Mouse (Mus musculus): ENCODE measurements around the gene Map7d2. TPM values are rescaled to one million over a fixed set of nuclear protein-coding genes. Genes with fewer than 3 reads are reported as not detected.

The Map7d2 gene
- polyA plus RNA-seq, 1 experiment = not detected

GRCm38 (mm10) chrX:159510716-159511051 is 96.3 kb downstream of the Map7d2 start:
- Histone ChIP-seq H3K4me3 (ENCODE audit: low read depth, low read length) (peak overlapping the region; percentile 43), H3K27me3 (ENCODE audit: control insufficient read depth, insufficient read depth, low read length) (no peaks in the 10 kb centered on the region), H3K27ac (ENCODE audit: insufficient read depth, low read depth, low read length) (no peak overlapping the region), H3K36me3 (ENCODE audit: control insufficient read depth, insufficient read depth, low read length) (no peaks in the 10 kb centered on the region), H3K4me1 (ENCODE audit: control insufficient read depth, insufficient read depth, insufficient read length, low read length) (no peaks in the 10 kb centered on the region)
- TF ChIP-seq POLR2A (IDR thresholded peaks at IDR 0.05; ENCODE audit: low read depth, low read length) = no peak
- no peak for TF ChIP-seq CTCF (IDR thresholded peaks at IDR 0.05; ENCODE audit: extremely low read depth, insufficient read length, insufficient replicate concordance, low read depth, low read length)
- 67% methylated on average over 9 of the region's 9 CpGs for WGBS

GRCm38 (mm10) chrX:159515599-159515998 is 101.2 kb downstream of the Map7d2 start:
- no peak for TF ChIP-seq CTCF (IDR thresholded peaks at IDR 0.05; ENCODE audit: extremely low read depth, insufficient read length, insufficient replicate concordance, low read depth, low read length)
- TF ChIP-seq POLR2A (IDR thresholded peaks at IDR 0.05; ENCODE audit: low read depth, low read length) = no peak
- no peak overlapping the region for H3K4me3 ChIP-seq (ENCODE audit: low read depth, low read length)
- H3K27ac ChIP-seq (ENCODE audit: insufficient read depth, low read depth, low read length) = no peak overlapping the region
- 80% methylated on average over 6 of the region's 6 CpGs for WGBS
- no peaks in the 10 kb centered on the region for H3K36me3 ChIP-seq (ENCODE audit: control insufficient read depth, insufficient read depth, low read length)
- no peaks in the 10 kb centered on the region for H3K27me3 ChIP-seq (ENCODE audit: control insufficient read depth, insufficient read depth, low read length)
- no peaks in the 10 kb centered on the region for H3K4me1 ChIP-seq (ENCODE audit: control insufficient read depth, insufficient read depth, insufficient read length, low read length)

GRCm38 (mm10) chrX:159521780-159522179 is 107.4 kb downstream of the Map7d2 start:
- no peak for TF ChIP-seq CTCF (IDR thresholded peaks at IDR 0.05; ENCODE audit: extremely low read depth, insufficient read length, insufficient replicate concordance, low read depth, low read length)
- no peak for TF ChIP-seq POLR2A (IDR thresholded peaks at IDR 0.05; ENCODE audit: low read depth, low read length)
- Histone ChIP-seq H3K27me3 (ENCODE audit: control insufficient read depth, insufficient read depth, low read length) (no peaks in the 10 kb centered on the region), H3K27ac (ENCODE audit: insufficient read depth, low read depth, low read length) (no peak overlapping the region), H3K4me1 (ENCODE audit: control insufficient read depth, insufficient read depth, insufficient read length, low read length) (no peaks in the 10 kb centered on the region), H3K4me3 (ENCODE audit: low read depth, low read length) (no peak overlapping the region), H3K36me3 (ENCODE audit: control insufficient read depth, insufficient read depth, low read length) (no peaks in the 10 kb centered on the region)
- WGBS = 77% methylated on average over 3 of the region's 3 CpGs

- Histone ChIP-seq H3K27ac (ENCODE audit: insufficient read depth, low read depth, low read length) (no peak overlapping the region), H3K36me3 (ENCODE audit: control insufficient read depth, insufficient read depth, low read length) (no peaks in the 10 kb centered on the region), H3K27me3 (ENCODE audit: control insufficient read depth, insufficient read depth, low read length) (no peaks in the 10 kb centered on the region), H3K4me1 (ENCODE audit: control insufficient read depth, insufficient read depth, insufficient read length, low read length) (no peaks in the 10 kb centered on the region), H3K4me3 (ENCODE audit: low read depth, low read length) (no peak overlapping the region)
- WGBS = 77% methylated on average over 4 of the region's 4 CpGs
- TF ChIP-seq POLR2A (IDR thresholded peaks at IDR 0.05; ENCODE audit: low read depth, low read length) (no peak), CTCF (IDR thresholded peaks at IDR 0.05; ENCODE audit: extremely low read depth, insufficient read length, insufficient replicate concordance, low read depth, low read length) (no peak)
Measured at GRCm38 (mm10) chrX:159522651-159523050, 108.3 kb downstream of the Map7d2 start.

- H3K27me3 ChIP-seq (ENCODE audit: control insufficient read depth, insufficient read depth, low read length) = no peaks in the 10 kb centered on the region
- no peak for TF ChIP-seq CTCF (IDR thresholded peaks at IDR 0.05; ENCODE audit: extremely low read depth, insufficient read length, insufficient replicate concordance, low read depth, low read length)
- no peak for TF ChIP-seq POLR2A (IDR thresholded peaks at IDR 0.05; ENCODE audit: low read depth, low read length)
Measured at GRCm38 (mm10) chrX:159526388-159526787, 112.0 kb downstream of the Map7d2 start, which contains the start of gene Bclaf3. Gene Bclaf3 (plus strand): TSS chrX:159526688.

GRCm38 (mm10) chrX:159532427-159532810 is 118.0 kb downstream of the Map7d2 start:
- 10% methylated on average over 35 of the region's 38 CpGs for WGBS
- Histone ChIP-seq H3K27me3 (ENCODE audit: control insufficient read depth, insufficient read depth, low read length) (no peaks in the 10 kb centered on the region), H3K36me3 (ENCODE audit: control insufficient read depth, insufficient read depth, low read length) (no peaks in the 10 kb centered on the region), H3K27ac (ENCODE audit: insufficient read depth, low read depth, low read length) (peak overlapping the region; percentile 85), H3K4me1 (ENCODE audit: control insufficient read depth, insufficient read depth, insufficient read length, low read length) (no peaks in the 10 kb centered on the region), H3K4me3 (ENCODE audit: low read depth, low read length) (peak overlapping the region; percentile 100)
- TF ChIP-seq POLR2A (IDR thresholded peaks at IDR 0.05; ENCODE audit: low read depth, low read length) (no peak; the same call in 1 of the 2 replicates), CTCF (IDR thresholded peaks at IDR 0.05; ENCODE audit: extremely low read depth, insufficient read length, insufficient replicate concordance, low read depth, low read length) (peak; percentile 90)

More at GRCm38 (mm10) chrX:159526388-159526787, 112.0 kb downstream of the Map7d2 start, which contains the start of gene Bclaf3:
- Histone ChIP-seq H3K27ac (ENCODE audit: insufficient read depth, low read depth, low read length) (no peak within 1 kb of the TSS), H3K36me3 (ENCODE audit: control insufficient read depth, insufficient read depth, low read length) (no peaks in the 10 kb centered on the region), H3K4me3 (ENCODE audit: low read depth, low read length) (no peak within 1 kb of the TSS), H3K4me1 (ENCODE audit: control insufficient read depth, insufficient read depth, insufficient read length, low read length) (no peaks in the 10 kb centered on the region)
- WGBS = 80% methylated on average over 6 of the region's 6 CpGs

- WGBS = 8% methylated on average over 41 of the region's 56 CpGs
- no peaks in the 10 kb centered on the region for H3K27me3 ChIP-seq (ENCODE audit: control insufficient read depth, insufficient read depth, low read length)
- no peaks in the 10 kb centered on the region for H3K36me3 ChIP-seq (ENCODE audit: control insufficient read depth, insufficient read depth, low read length)
- TF ChIP-seq CTCF (IDR thresholded peaks at IDR 0.05; ENCODE audit: extremely low read depth, insufficient read length, insufficient replicate concordance, low read depth, low read length) = no peak
- no peak for TF ChIP-seq POLR2A (IDR thresholded peaks at IDR 0.05; ENCODE audit: low read depth, low read length)
- no peaks in the 10 kb centered on the region for H3K4me1 ChIP-seq (ENCODE audit: control insufficient read depth, insufficient read depth, insufficient read length, low read length)
- H3K4me3 ChIP-seq (ENCODE audit: low read depth, low read length) = peak overlapping the region; percentile 100
- H3K27ac ChIP-seq (ENCODE audit: insufficient read depth, low read depth, low read length) = peak overlapping the region; percentile 85
Measured at GRCm38 (mm10) chrX:159532811-159533462, 118.6 kb downstream of the Map7d2 start.

Data from small intestine, adult 2 months (tissue).